Mouse (Mus musculus) heart, embryonic 14.5 days (tissue): ENCODE results near the gene Slc45a3. TPM values are rescaled to one million over a fixed set of nuclear protein-coding genes. Genes with fewer than 3 reads are reported as not detected.

ENCODE experiments used
- ATAC-seq: fragments of 200-750 bp; cut with Nextera tagmentation; 2 replicates; pipeline ENCODE4 v1.8.0; 2017; ENCODE audit warnings: low read depth, moderate TSS enrichment; ENCODE audit not compliant: insufficient number of reproducible peaks, insufficient read depth, low FRiP score
- H3K27ac ChIP-seq, 2 experiments: fragments of 200-500 bp in 1 of 2; fragments of 300-500 bp in 1 of 2; sonication (generic) in 1 of 2; replicated peaks in 1 of 2; 2 replicates each; pipeline ENCODE4 v1.5.1; 2012 to 2014; ENCODE audit warnings: low read depth in 2 of 2, low read length in 2 of 2, control low read depth in 1 of 2, mild to moderate bottlenecking in 1 of 2, mixed read lengths in 1 of 2; ENCODE audit not compliant: control insufficient read depth in 1 of 2, insufficient read depth in 1 of 2
- H3K27me3 ChIP-seq: fragments of 300-500 bp; sonication (generic); 2 replicates; pipeline ENCODE4 v1.6.1; 2014; ENCODE audit warnings: mild to moderate bottlenecking, low read length, control low read depth; ENCODE audit not compliant: control insufficient read depth, insufficient read depth
- H3K36me3 ChIP-seq: fragments of 300-500 bp; sonication (generic); 2 replicates; pipeline ENCODE4 v1.6.1; 2014; ENCODE audit warnings: mild to moderate bottlenecking, control low read depth, low read length, mixed read lengths; ENCODE audit not compliant: control insufficient read depth, insufficient read depth
- H3K4me1 ChIP-seq, 2 experiments: fragments of 200-500 bp in 1 of 2; fragments of 300-500 bp in 1 of 2; sonication (generic) in 1 of 2; 2 replicates each; pipeline ENCODE4 v1.6.1; 2012 to 2014; ENCODE audit warnings: low read length in 2 of 2, control low read depth in 1 of 2, mixed read lengths in 1 of 2; ENCODE audit not compliant: control insufficient read depth in 2 of 2, insufficient read depth in 2 of 2
- H3K4me2 ChIP-seq: fragments of 300-500 bp; sonication (generic); 2 replicates; pipeline ENCODE4 v1.6.1; 2014; ENCODE audit warnings: mild to moderate bottlenecking, low read length
- H3K4me3 ChIP-seq, 2 experiments: fragments of 200-500 bp in 1 of 2; fragments of 300-500 bp in 1 of 2; sonication (generic) in 1 of 2; 2 replicates each; pipeline ENCODE4 v1.5.1; 2012 to 2014; ENCODE audit warnings: low read length in 2 of 2, mild to moderate bottlenecking in 2 of 2, control low read depth in 1 of 2, low read depth in 1 of 2, moderate library complexity in 1 of 2; ENCODE audit not compliant: control insufficient read depth in 1 of 2, insufficient read depth in 1 of 2
- H3K9ac ChIP-seq: fragments of 300-500 bp; sonication (generic); 2 replicates; pipeline ENCODE4 v1.6.1; 2014; ENCODE audit warnings: mild to moderate bottlenecking, low read length
- H3K9me3 ChIP-seq: fragments of 300-500 bp; sonication (generic); 2 replicates; pipeline ENCODE4 v1.6.1; 2016; ENCODE audit warnings: low read length, control low read depth; ENCODE audit not compliant: control insufficient read depth
- WGBS: fragments of 180-500 bp; shearing (Covaris S2); extraction: QIAGEN DNeasy Blood & Tissue Kit; methylation state at CpG from one replicate; pipeline ENCODE4 v1.1.7; 2014; 5-methylcytosine and 5-hydroxymethylcytosine counted together
- polyA plus RNA-seq: library from polyadenylated mRNA; unstranded; fragments of >200 nt; fragmentation: Nextera tagmentation; extraction: Ambion mirVana; gene quantifications from 2 replicates; pipeline ENCODE4 v1.2.1, GENCODE M21; 2014

Slc45a3 gene
- polyA plus RNA-seq, 1 experiment from 2014 or later: 3.1 TPM

- H3K4me1 ChIP-seq: peaks cover 16 to 18% of the 10 kb centered on the region in 2 experiments
- WGBS: 46% methylated on average over 15 of the region's 15 CpGs
- peaks cover 15% of the 10 kb centered on the region for H3K27me3 ChIP-seq
- no peak overlapping the region; the same call in 1 of the 2 replicates for H3K9ac ChIP-seq
- ATAC-seq: no peak
- no peaks in the 10 kb centered on the region for H3K36me3 ChIP-seq
- H3K4me2 ChIP-seq: no peak overlapping the region
- no peak overlapping the region for H3K27ac ChIP-seq
- H3K4me3 ChIP-seq: no peak overlapping the region
- H3K9me3 ChIP-seq: no peaks in the 10 kb centered on the region
These were observed 9.2 kb downstream of the Slc45a3 start for GRCm38 (mm10) chr1:131971771-131972497.

- Histone ChIP-seq H3K36me3 (no peaks in the 10 kb centered on the region), H3K27ac (no peak overlapping the region), H3K9me3 (no peaks in the 10 kb centered on the region), H3K27me3 (peaks cover 7% of the 10 kb centered on the region), H3K4me3 (no peak overlapping the region), H3K4me2 (no peak overlapping the region), H3K9ac (no peak overlapping the region; the same call in 1 of the 2 replicates), H3K4me1 (peaks cover 16 to 18% of the 10 kb centered on the region in 2 experiments)
- no peak for ATAC-seq
- WGBS: 41% methylated on average over 13 of the region's 13 CpGs
These were observed 9.9 kb downstream of the Slc45a3 start for GRCm38 (mm10) chr1:131972498-131973334.

- no peak for ATAC-seq
These were observed 11.2 kb downstream of the Slc45a3 start for GRCm38 (mm10) chr1:131973991-131974390.

GRCm38 (mm10) chr1:131976886-131977285, 14.1 kb downstream of the Slc45a3 start:
- Histone ChIP-seq H3K27ac (no peak overlapping the region), H3K4me1 (peaks cover 6 to 9% of the 10 kb centered on the region in 2 experiments; a peak in 2 of 4 replicates), H3K9me3 (no peaks in the 10 kb centered on the region), H3K27me3 (peaks cover 6% of the 10 kb centered on the region; the same call in 1 of the 2 replicates), H3K36me3 (no peaks in the 10 kb centered on the region), H3K4me2 (no peak overlapping the region), H3K9ac (no peak overlapping the region), H3K4me3 (no peak overlapping the region)
- no peak for ATAC-seq
- 86% methylated on average over 5 of the region's 5 CpGs for WGBS

More at GRCm38 (mm10) chr1:131973991-131974390, 11.2 kb downstream of the Slc45a3 start:
- H3K9me3 ChIP-seq: no peaks in the 10 kb centered on the region
- no peak overlapping the region for H3K4me3 ChIP-seq
- WGBS: 83% methylated on average over 6 of the region's 6 CpGs
- H3K27me3 ChIP-seq: peaks cover 7% of the 10 kb centered on the region; the same call in 1 of the 2 replicates
- H3K27ac ChIP-seq: no peak overlapping the region
- H3K36me3 ChIP-seq: no peaks in the 10 kb centered on the region
- H3K9ac ChIP-seq: no peak overlapping the region
- no peak overlapping the region for H3K4me2 ChIP-seq
- peaks cover 16 to 18% of the 10 kb centered on the region in 2 experiments for H3K4me1 ChIP-seq

- Histone ChIP-seq H3K9ac (no peak overlapping the region), H3K4me3 (no peak overlapping the region), H3K4me2 (no peak overlapping the region), H3K36me3 (no peaks in the 10 kb centered on the region), H3K27ac (no peak overlapping the region), H3K4me1 (no peaks in the 10 kb centered on the region), H3K27me3 (no peaks in the 10 kb centered on the region), H3K9me3 (no peaks in the 10 kb centered on the region)
- ATAC-seq: no peak
- 39% methylated on average over 2 of the region's 2 CpGs for WGBS
These were observed 17.7 kb downstream of the Slc45a3 start for GRCm38 (mm10) chr1:131980471-131980870.

- Histone ChIP-seq H3K4me3 (no peak overlapping the region), H3K4me1 (no peaks in the 10 kb centered on the region), H3K4me2 (no peak overlapping the region), H3K9me3 (no peaks in the 10 kb centered on the region), H3K36me3 (no peaks in the 10 kb centered on the region), H3K27ac (no peak overlapping the region), H3K9ac (no peak overlapping the region), H3K27me3 (no peaks in the 10 kb centered on the region)
- no peak for ATAC-seq
- WGBS: 57% methylated on average over 12 of the region's 12 CpGs
These were observed 18.7 kb downstream of the Slc45a3 start for GRCm38 (mm10) chr1:131981378-131982013.

- H3K9ac ChIP-seq: no peak overlapping the region
- H3K4me1 ChIP-seq: no peaks in the 10 kb centered on the region
- H3K4me3 ChIP-seq: no peak overlapping the region
- H3K4me2 ChIP-seq: no peak overlapping the region
- H3K36me3 ChIP-seq: no peaks in the 10 kb centered on the region
- H3K27me3 ChIP-seq: no peaks in the 10 kb centered on the region
- 10% methylated on average over 5 of the region's 5 CpGs for WGBS
- no peak for ATAC-seq
- no peaks in the 10 kb centered on the region for H3K9me3 ChIP-seq
- no peak overlapping the region for H3K27ac ChIP-seq
These were observed 20.1 kb downstream of the Slc45a3 start for GRCm38 (mm10) chr1:131982907-131983306.
